Mouse (Mus musculus) liver, adult 2 months (tissue): ENCODE measurements around the gene Agtpbp1. TPM values are rescaled to one million over a fixed set of nuclear protein-coding genes. Genes with fewer than 3 reads are reported as not detected.
A peak's percentile ranks its signal among the peaks of the same experiment; 100 is the strongest.

Experiments used
- DNase-seq: peaks from one replicate; pipeline ENCODE4 v3.0.0-alpha.2; 2011; ENCODE audit warnings: low read depth, low spot score; ENCODE audit errors: extremely low read depth
- H3K27ac ChIP-seq: fragments of 200-500 bp; replicated peaks from 2 replicates; pipeline ENCODE4 v1.5.1; 2012; ENCODE audit warnings: low read depth, mild to moderate bottlenecking, control low read depth, inconsistent platforms, low read length; ENCODE audit not compliant: insufficient read depth
- H3K27me3 ChIP-seq: fragments of 200-500 bp; 2 replicates; pipeline ENCODE4 v1.6.1; 2012; ENCODE audit warnings: mild to moderate bottlenecking, moderate library complexity, low read length, inconsistent platforms; ENCODE audit not compliant: control insufficient read depth, insufficient read depth
- H3K36me3 ChIP-seq: fragments of 200-500 bp; 2 replicates; pipeline ENCODE4 v1.6.1; 2012; ENCODE audit warnings: low read length, inconsistent platforms; ENCODE audit not compliant: control insufficient read depth, insufficient read depth
- H3K4me1 ChIP-seq: fragments of 200-500 bp; 2 replicates; pipeline ENCODE4 v1.6.1; 2011; ENCODE audit warnings: low read length; ENCODE audit not compliant: control insufficient read depth, insufficient read depth
- H3K4me3 ChIP-seq: fragments of 200-500 bp; 2 replicates; pipeline ENCODE4 v1.5.1; 2011; ENCODE audit warnings: low read depth, mild to moderate bottlenecking, control low read depth, low read length, moderate library complexity; ENCODE audit not compliant: insufficient read depth
- H3K79me2 ChIP-seq: fragments of 200-500 bp; 2 replicates; pipeline ENCODE4 v1.6.1; 2012; ENCODE audit warnings: inconsistent platforms, mild to moderate bottlenecking, low read length, moderate library complexity; ENCODE audit not compliant: control insufficient read depth, insufficient read depth
- H3K9ac ChIP-seq: fragments of 200-500 bp; 2 replicates; pipeline ENCODE4 v1.6.1; 2012; ENCODE audit warnings: low read depth, mild to moderate bottlenecking, control low read depth, inconsistent platforms, low read length
- CTCF ChIP-seq: fragments of 200-500 bp; IDR thresholded peaks from 2 replicates; pipeline ENCODE4 v1.5.1; 2011; ENCODE audit warnings: low read depth, low read length, control low read depth
- POLR2A ChIP-seq: fragments of 200-500 bp; IDR thresholded peaks from 2 replicates; pipeline ENCODE4 v1.6.1; 2011; ENCODE audit warnings: low read length, control low read depth; ENCODE audit not compliant: insufficient read depth; ENCODE audit errors: extremely low read depth
- WGBS: fragments of 180-500 bp; shearing (Covaris S2); methylation state at CpG from one replicate; pipeline ENCODE4 v1.1.7; 2018; 5-methylcytosine and 5-hydroxymethylcytosine counted together
- polyA plus RNA-seq: library from polyadenylated mRNA; depleted of rRNA; stranded (reverse); fragments of >200 nt; gene quantifications from 2 replicates; pipeline ENCODE4 v1.2.3, GENCODE M21; 2012; rRNA removed
- total RNA-seq: library from RNA; depleted of rRNA; stranded (reverse); fragments of >200 nt; gene quantifications from 2 replicates; pipeline ENCODE4 v1.2.3, GENCODE M21; 2014; rRNA removed

The Agtpbp1 gene
- total RNA-seq = 10.0 and 10.5 TPM in 2 replicates
- 1.9 TPM in 2 replicates for polyA plus RNA-seq

DNA sequence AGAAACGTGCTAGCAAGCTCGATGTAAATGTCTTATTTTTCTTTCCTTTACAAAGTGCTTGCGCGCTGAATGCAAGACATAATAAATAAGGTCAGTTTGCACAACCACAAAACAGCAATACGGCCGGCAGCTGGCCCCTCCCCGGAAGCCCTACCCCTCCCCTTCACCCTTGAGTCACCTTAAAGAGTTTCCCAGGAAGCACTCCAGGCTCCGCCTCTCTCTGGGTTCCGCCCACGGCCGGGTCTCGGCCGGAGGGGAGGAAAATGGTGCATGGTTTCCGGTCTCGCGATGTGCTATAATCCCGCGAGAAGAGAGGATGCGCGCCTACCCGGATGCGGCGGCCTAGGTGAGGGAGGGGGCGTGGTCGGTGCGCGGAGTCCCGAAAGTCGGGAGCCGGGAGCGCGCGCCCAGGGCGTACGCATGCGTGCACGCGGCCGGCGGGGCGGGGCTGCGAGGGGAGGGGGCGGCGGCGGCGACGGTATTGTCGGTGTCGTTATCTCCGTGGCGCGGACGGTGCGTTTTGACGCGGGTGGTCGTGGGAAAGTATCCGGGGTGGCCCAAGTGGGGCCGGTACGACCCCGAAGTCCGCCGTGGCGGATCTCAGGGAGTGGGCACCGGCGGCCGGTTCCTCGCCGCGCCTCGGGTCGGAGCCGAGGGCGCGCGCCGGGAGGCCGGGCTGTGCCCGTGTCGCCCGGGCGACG is at the start of gene Agtpbp1, which contains the start of gene Naa35:
Gene Agtpbp1 (minus strand): TSS at position 281 of the 701 bp plus-strand sequence.
Gene Naa35 (plus strand): TSS at position 313 of the 701 bp plus-strand sequence.
- H3K27ac ChIP-seq = peak within 1 kb of the TSS; percentile 74
- peaks cover 13% of the 10 kb centered on the region for H3K79me2 ChIP-seq
- peaks cover 2% of the 10 kb centered on the region; the same call in 1 of the 2 replicates for H3K4me1 ChIP-seq
- H3K9ac ChIP-seq = peak within 1 kb of the TSS; percentile 87
- TF ChIP-seq CTCF (no peak), POLR2A (no peak)
- H3K4me3 ChIP-seq = peak within 1 kb of the TSS; percentile 87
- H3K36me3 ChIP-seq = peaks cover 10% of the 10 kb centered on the region
- DNase-seq = peak; percentile 94
- no peaks in the 10 kb centered on the region for H3K27me3 ChIP-seq
- under 1% methylated on average over 83 of the region's 83 CpGs for WGBS

DNA sequence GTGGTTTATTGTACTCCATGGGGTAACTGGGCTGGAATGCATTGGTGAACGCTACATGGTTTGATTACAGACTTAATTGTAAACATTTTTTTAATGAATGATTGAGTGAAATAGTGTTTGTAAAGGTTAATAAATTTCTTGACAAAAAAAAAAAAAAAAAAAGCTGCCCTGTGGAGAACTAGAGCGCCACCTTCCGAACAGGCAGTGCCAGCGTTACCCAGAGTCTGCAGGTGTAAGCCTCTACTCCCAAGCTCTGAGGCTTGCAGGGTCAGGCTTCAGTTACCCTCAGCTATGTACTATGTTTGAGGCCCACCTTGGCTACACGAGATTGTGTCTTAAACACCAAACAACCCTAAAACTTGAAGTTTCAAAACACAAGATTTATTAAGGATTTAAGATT is 49.6 kb upstream of the Agtpbp1 start:
- H3K36me3 ChIP-seq = peaks cover 33% of the 10 kb centered on the region
- no peak overlapping the region for H3K9ac ChIP-seq
- no peak for TF ChIP-seq CTCF
- TF ChIP-seq POLR2A = no peak
- WGBS = 77% methylated on average over 5 of the region's 5 CpGs
- no peaks in the 10 kb centered on the region for H3K4me1 ChIP-seq
- H3K27ac ChIP-seq = no peak overlapping the region
- no peaks in the 10 kb centered on the region for H3K27me3 ChIP-seq
- DNase-seq = no peak
- H3K4me3 ChIP-seq = no peak overlapping the region
- no peaks in the 10 kb centered on the region for H3K79me2 ChIP-seq

DNA sequence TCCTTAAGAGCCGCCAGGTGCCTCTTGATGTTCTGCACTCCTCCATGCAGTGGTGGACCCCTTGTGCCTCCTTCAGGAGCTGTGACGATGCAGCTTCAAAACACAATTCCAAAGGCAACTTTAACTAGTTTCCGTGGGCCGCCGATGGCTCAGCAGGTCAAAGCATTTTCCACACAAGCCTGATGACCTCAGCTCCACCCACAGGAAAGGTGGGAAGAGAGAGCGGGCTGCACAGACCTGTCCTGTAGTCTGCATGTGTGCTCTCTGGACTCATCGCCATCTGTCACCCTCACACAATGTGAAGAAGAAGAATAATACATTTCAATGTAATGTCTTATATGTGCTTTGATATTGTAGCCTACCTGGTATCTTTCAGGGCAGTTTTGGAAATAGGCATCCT is 41.7 kb upstream of the Agtpbp1 start:
- DNase-seq = no peak
- Histone ChIP-seq H3K4me1 (no peaks in the 10 kb centered on the region), H3K9ac (no peak overlapping the region), H3K36me3 (peaks cover 70% of the 10 kb centered on the region), H3K27me3 (no peaks in the 10 kb centered on the region), H3K79me2 (no peaks in the 10 kb centered on the region), H3K4me3 (no peak overlapping the region), H3K27ac (no peak overlapping the region)
- TF ChIP-seq POLR2A = no peak
- no peak for TF ChIP-seq CTCF
- 92% methylated on average over 7 of the region's 7 CpGs for WGBS

DNA sequence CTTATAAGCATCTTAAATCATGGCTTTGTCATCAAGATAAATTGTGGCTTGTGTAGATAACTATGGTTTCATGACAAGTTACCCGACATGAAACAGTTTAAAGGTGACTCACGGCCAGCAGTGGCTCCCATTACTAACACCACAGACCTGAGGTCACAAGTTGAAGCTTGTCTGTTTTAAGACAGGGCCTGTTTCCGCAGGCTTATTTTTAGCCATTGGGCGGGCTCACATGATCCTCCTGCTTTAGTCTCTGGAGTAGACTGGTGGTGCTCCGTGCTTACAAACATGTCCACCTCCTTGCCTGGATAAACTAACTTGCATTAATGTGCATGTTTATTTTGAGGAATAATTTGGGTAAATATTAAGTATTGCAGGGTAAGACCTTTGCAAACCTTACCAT is 39.9 kb upstream of the Agtpbp1 start:
- H3K79me2 ChIP-seq = no peaks in the 10 kb centered on the region
- 89% methylated on average over 5 of the region's 5 CpGs for WGBS
- H3K9ac ChIP-seq = no peak overlapping the region
- no peak overlapping the region for H3K27ac ChIP-seq
- H3K4me1 ChIP-seq = no peaks in the 10 kb centered on the region
- H3K36me3 ChIP-seq = peaks cover 69% of the 10 kb centered on the region
- TF ChIP-seq CTCF (no peak), POLR2A (no peak)
- no peaks in the 10 kb centered on the region for H3K27me3 ChIP-seq
- DNase-seq = no peak
- no peak overlapping the region for H3K4me3 ChIP-seq

DNA sequence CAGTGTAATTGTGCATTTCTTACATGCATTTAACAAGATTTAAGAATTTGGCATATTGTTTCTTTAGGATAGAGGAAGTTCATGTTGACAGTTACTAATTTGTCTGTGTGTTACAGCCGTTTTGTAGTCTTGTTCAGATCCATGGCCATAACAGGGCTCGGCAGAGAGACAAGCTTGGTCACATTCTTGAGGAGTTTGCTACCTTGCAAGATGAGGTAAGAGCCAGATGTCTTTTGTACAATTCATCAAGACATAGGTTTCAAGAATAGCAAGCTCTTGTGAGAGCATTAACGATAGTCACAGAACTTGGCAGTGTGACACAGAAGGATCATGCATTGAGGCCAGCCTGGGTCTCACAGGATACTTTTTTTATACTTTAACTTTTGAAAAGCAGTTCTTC is 39.4 kb upstream of the Agtpbp1 start:
- Histone ChIP-seq H3K27ac (no peak overlapping the region), H3K27me3 (no peaks in the 10 kb centered on the region), H3K79me2 (no peaks in the 10 kb centered on the region), H3K9ac (no peak overlapping the region), H3K4me1 (no peaks in the 10 kb centered on the region), H3K36me3 (peaks cover 66% of the 10 kb centered on the region), H3K4me3 (no peak overlapping the region)
- no peak for DNase-seq
- WGBS = 92% methylated on average over 3 of the region's 3 CpGs
- TF ChIP-seq POLR2A (no peak), CTCF (no peak)
